16 mouse cellular contexts compared by ENCODE assay signal in genomic region chr2:70970158-70970741, GRCm38 (mm10).
"Had no signal": no experiment of that assay in that cellular context is flagged by ENCODE, and none has a peak within 500 bp of the region (broad histone marks: within the 10 kb centered on the region; RNA-seq: fewer than 3 reads in every experiment).

No protein-coding gene starts in this region.

- H3K4me2 ChIP-seq: limb, embryonic 15.5 days; lung, embryonic 14.5 days; neural tube, embryonic 15.5 days had no signal

- H3K27me3 ChIP-seq: limb, embryonic 15.5 days; neural tube, embryonic 15.5 days had no signal

- H3K9ac ChIP-seq: limb, embryonic 15.5 days; liver, embryonic 14.5 days; lung, embryonic 14.5 days; neural tube, embryonic 15.5 days had no signal

- H3K36me3 ChIP-seq: limb, embryonic 15.5 days; midbrain, embryonic 10.5 days; neural tube, embryonic 15.5 days had no signal

- H3K27ac ChIP-seq: kidney, postnatal 0 days; limb, embryonic 15.5 days; liver, embryonic 14.5 days; midbrain, embryonic 10.5 days; neural tube, embryonic 15.5 days had no signal

- H3K9me3 ChIP-seq: limb, embryonic 15.5 days; midbrain, embryonic 10.5 days; neural tube, embryonic 15.5 days had no signal

- H3K4me3 ChIP-seq: limb, embryonic 15.5 days; midbrain, embryonic 10.5 days; myocyte; neural tube, embryonic 15.5 days had no signal

- DNase-seq: kidney, postnatal 36 days; layer of hippocampus, adult 9-11 months; layer of hippocampus, postnatal 36 days; lung, embryonic 14.5 days; lung, postnatal 10 days; lung, postnatal 4 days; midbrain, embryonic 14.5 days; right cerebral cortex, adult 18-20 months; right cerebral cortex, postnatal 25 days; thymus, postnatal 36 days had no signal

- H3K4me1 ChIP-seq: limb, embryonic 15.5 days had no signal
